11 mouse cellular contexts compared by ENCODE assay signal in genomic region chr13:60147857-60148181, GRCm38 (mm10). TPM values are rescaled to one million over a fixed set of nuclear protein-coding genes. Genes with fewer than 3 reads are reported as not detected.
A peak's percentile ranks its signal among the peaks of the same experiment; 100 is the strongest.
DNase-seq lines count a peak whose midpoint lies in the region; ATAC-seq lines count a peak whose summit lies in the region.
"Had no signal": no experiment of that assay in that cellular context is flagged by ENCODE, and none has a peak within 500 bp of the region (broad histone marks: within the 10 kb centered on the region; RNA-seq: fewer than 3 reads in every experiment).

No protein-coding gene starts in this region.

- H3K27me3 ChIP-seq in heart, embryonic 16.5 days (ENCODE audit: control insufficient read depth, insufficient read depth, low read length): no peaks in the 10 kb centered on the region
- no peaks in the 10 kb centered on the region for H3K27me3 ChIP-seq in embryonic facial prominence, embryonic 13.5 days
- 0 out of 2 replicates have a peak, but pooled peaks cover 5% of the 10 kb centered on the region for H3K27me3 ChIP-seq in hindbrain, embryonic 12.5 days
- no peaks in the 10 kb centered on the region for H3K27me3 ChIP-seq in midbrain, embryonic 14.5 days (ENCODE audit: control insufficient read depth, insufficient read depth, low read length)
- peaks cover 11% of the 10 kb centered on the region; the same call in 1 of the 2 replicates for H3K27me3 ChIP-seq in liver, embryonic 12.5 days (replicated peaks)

- 87% methylated on average over 2 of the region's 2 CpGs for WGBS in heart, embryonic 16.5 days
- 57% methylated on average over 2 of the region's 2 CpGs for WGBS in embryonic facial prominence, embryonic 13.5 days
- 37% methylated on average over 2 of the region's 2 CpGs for WGBS in hindbrain, embryonic 12.5 days
- WGBS in midbrain, embryonic 14.5 days: 28% methylated on average over 2 of the region's 2 CpGs
- 56% methylated on average over 2 of the region's 2 CpGs for WGBS in liver, embryonic 12.5 days (ENCODE audit: insufficient replicate concordance)

- H3K9ac ChIP-seq in heart, embryonic 16.5 days (ENCODE audit: low read length): no peak overlapping the region
- peak overlapping the region; percentile 70; the same call in 1 of the 2 replicates for H3K9ac ChIP-seq in embryonic facial prominence, embryonic 13.5 days
- H3K9ac ChIP-seq in hindbrain, embryonic 12.5 days: peak overlapping the region; percentile 61; the same call in 1 of the 2 replicates
- H3K9ac ChIP-seq in midbrain, embryonic 14.5 days (replicated peaks; ENCODE audit: low read length): no peak overlapping the region
- no peak overlapping the region for H3K9ac ChIP-seq in liver, embryonic 12.5 days
- H3K9ac ChIP-seq: liver, embryonic 13.5 days had no signal

- DNase-seq in heart, postnatal 10 days: no peak
- DNase-seq in midbrain, embryonic 14.5 days: no peak
- no peak for DNase-seq in cerebellum, postnatal 14 days
- no peak for DNase-seq in gastrocnemius, adult 18-20 months (ENCODE audit: low spot score)
- DNase-seq: gastrocnemius, postnatal 14 days; liver, embryonic 13.5 days had no signal

- no peak overlapping the region for H3K27ac ChIP-seq in heart, embryonic 16.5 days (ENCODE audit: low read length)
- peak overlapping the region; percentile 92 for H3K27ac ChIP-seq in embryonic facial prominence, embryonic 13.5 days
- peak overlapping the region; percentile 88 for H3K27ac ChIP-seq in hindbrain, embryonic 12.5 days
- peak overlapping the region; percentile 80 for H3K27ac ChIP-seq in midbrain, embryonic 14.5 days (replicated peaks; ENCODE audit: low read depth, low read length)
- H3K27ac ChIP-seq in liver, embryonic 12.5 days: no peak overlapping the region
- H3K27ac ChIP-seq: liver, embryonic 13.5 days had no signal

- H3K4me2 ChIP-seq in heart, embryonic 16.5 days (ENCODE audit: low read depth, low read length): peak overlapping the region; percentile 68
- peak overlapping the region; percentile 58 for H3K4me2 ChIP-seq in embryonic facial prominence, embryonic 13.5 days
- H3K4me2 ChIP-seq in hindbrain, embryonic 12.5 days (replicated peaks): peak overlapping the region; percentile 54
- H3K4me2 ChIP-seq in midbrain, embryonic 14.5 days (ENCODE audit: low read length): peak overlapping the region; percentile 54
- no peak overlapping the region for H3K4me2 ChIP-seq in liver, embryonic 12.5 days

- no peaks in the 10 kb centered on the region for H3K4me1 ChIP-seq in heart, embryonic 16.5 days (ENCODE audit: control insufficient read depth, insufficient read depth, low read length)
- H3K4me1 ChIP-seq in embryonic facial prominence, embryonic 13.5 days: peaks cover 27% of the 10 kb centered on the region
- peaks cover 24% of the 10 kb centered on the region for H3K4me1 ChIP-seq in hindbrain, embryonic 12.5 days
- peaks cover 21% of the 10 kb centered on the region for H3K4me1 ChIP-seq in midbrain, embryonic 14.5 days (ENCODE audit: control insufficient read depth, insufficient read depth, low read length)
- no peaks in the 10 kb centered on the region for H3K4me1 ChIP-seq in liver, embryonic 12.5 days
- H3K4me1 ChIP-seq: liver, embryonic 13.5 days had no signal

- H3K4me3 ChIP-seq in heart, embryonic 16.5 days (ENCODE audit: low read length): no peak overlapping the region; the same call in 1 of the 2 replicates
- peak overlapping the region; percentile 30 for H3K4me3 ChIP-seq in embryonic facial prominence, embryonic 13.5 days
- no peak overlapping the region for H3K4me3 ChIP-seq in hindbrain, embryonic 12.5 days
- H3K4me3 ChIP-seq in midbrain, embryonic 14.5 days (replicated peaks; ENCODE audit: low read depth, low read length): no peak overlapping the region
- no peak overlapping the region for H3K4me3 ChIP-seq in liver, embryonic 12.5 days
- H3K4me3 ChIP-seq: liver, embryonic 13.5 days had no signal

- no peaks in the 10 kb centered on the region for H3K9me3 ChIP-seq in heart, embryonic 16.5 days (replicated peaks; ENCODE audit: control insufficient read depth, low read length)
- H3K9me3 ChIP-seq in embryonic facial prominence, embryonic 13.5 days: peaks cover 4% of the 10 kb centered on the region; the same call in 1 of the 2 replicates
- peaks cover 11% of the 10 kb centered on the region; the same call in 1 of the 2 replicates for H3K9me3 ChIP-seq in hindbrain, embryonic 12.5 days (replicated peaks)
- H3K9me3 ChIP-seq in midbrain, embryonic 14.5 days (ENCODE audit: control insufficient read depth, low read length): peaks cover 6% of the 10 kb centered on the region; the same call in 1 of the 2 replicates
- H3K9me3 ChIP-seq in liver, embryonic 12.5 days (replicated peaks): no peaks in the 10 kb centered on the region
- H3K9me3 ChIP-seq: liver, embryonic 13.5 days had no signal

- no peaks in the 10 kb centered on the region for H3K36me3 ChIP-seq in heart, embryonic 16.5 days (ENCODE audit: control insufficient read depth, insufficient read depth)
- H3K36me3 ChIP-seq in embryonic facial prominence, embryonic 13.5 days: no peaks in the 10 kb centered on the region
- no peaks in the 10 kb centered on the region for H3K36me3 ChIP-seq in hindbrain, embryonic 12.5 days
- H3K36me3 ChIP-seq in midbrain, embryonic 14.5 days (ENCODE audit: control insufficient read depth, insufficient read depth, low read length): no peaks in the 10 kb centered on the region
- no peaks in the 10 kb centered on the region for H3K36me3 ChIP-seq in liver, embryonic 12.5 days
- H3K36me3 ChIP-seq: liver, embryonic 13.5 days had no signal

- no peak for ATAC-seq in heart, embryonic 16.5 days (replicated peaks; ENCODE audit: extremely low read depth, insufficient read depth, low FRiP score)
- ATAC-seq in embryonic facial prominence, embryonic 13.5 days (ENCODE audit: insufficient number of reproducible peaks, insufficient read depth, low FRiP score, low TSS enrichment, low read depth): peak; percentile 48; the same call in 1 of the 2 replicates
- peak; percentile 61 for ATAC-seq in hindbrain, embryonic 12.5 days (ENCODE audit: low FRiP score)
- no peak; the same call in 1 of the 2 replicates for ATAC-seq in midbrain, embryonic 14.5 days (ENCODE audit: low FRiP score, low TSS enrichment)
- ATAC-seq in liver, embryonic 12.5 days: no peak

- intact Hi-C loops in heart, postnatal 10 days (cut with DNase I): no loop called here

RNA-seq across cellular contexts. Expression of gene Gas1, which starts 29.3 kb away (rescaled TPM):
- 23.1 and 26.2 TPM in 2 replicates for polyA plus RNA-seq in heart, embryonic 16.5 days (2015; fragmentation: Nextera tagmentation; extraction: Ambion mirVana)
- total RNA-seq in heart, postnatal 10 days (2021): 10 to 100 TPM; 70.2 to 80.5 TPM
- 188 and 209 TPM in 2 replicates for polyA plus RNA-seq in embryonic facial prominence, embryonic 13.5 days (2015; fragmentation: Nextera tagmentation; extraction: Ambion mirVana)
- polyA plus RNA-seq in hindbrain, embryonic 12.5 days (2016; fragmentation: Nextera tagmentation; extraction: Ambion mirVana): 159 and 173 TPM in 2 replicates
- polyA plus RNA-seq in midbrain, embryonic 14.5 days (2014; fragmentation: Nextera tagmentation; extraction: Ambion mirVana): 13.8 and 24.2 TPM in 2 replicates
- polyA plus RNA-seq in liver, embryonic 12.5 days (2016; fragmentation: Nextera tagmentation; extraction: Ambion mirVana): 11.9 and 16.3 TPM in 2 replicates
- 10 to 100 TPM; 10.5 to 12.5 TPM for total RNA-seq in gastrocnemius, adult 18-20 months (2021)
- total RNA-seq: megakaryocyte-erythroid progenitor cell, adult 5-6 weeks had no signal

Comparison
In these comparisons a context has a peak if more than half of its experiments do, and no peak if none do; other contexts are left out.
1. ATAC-seq: peak in embryonic facial prominence, embryonic 13.5 days (single experiment) and hindbrain, embryonic 12.5 days (single experiment); none in heart, embryonic 16.5 days (single experiment), midbrain, embryonic 14.5 days (single experiment) and liver, embryonic 12.5 days (single experiment).
2. H3K27ac ChIP-seq: peak in embryonic facial prominence, embryonic 13.5 days (single experiment), hindbrain, embryonic 12.5 days (single experiment) and midbrain, embryonic 14.5 days (single experiment); none in heart, embryonic 16.5 days (single experiment) and liver, embryonic 12.5 days (single experiment).
3. H3K9ac ChIP-seq: peak in embryonic facial prominence, embryonic 13.5 days (single experiment) and hindbrain, embryonic 12.5 days (single experiment); none in heart, embryonic 16.5 days (single experiment), midbrain, embryonic 14.5 days (single experiment) and liver, embryonic 12.5 days (single experiment).